ENCODE assay signal across 20 mouse cellular contexts in the genomic region with DNA sequence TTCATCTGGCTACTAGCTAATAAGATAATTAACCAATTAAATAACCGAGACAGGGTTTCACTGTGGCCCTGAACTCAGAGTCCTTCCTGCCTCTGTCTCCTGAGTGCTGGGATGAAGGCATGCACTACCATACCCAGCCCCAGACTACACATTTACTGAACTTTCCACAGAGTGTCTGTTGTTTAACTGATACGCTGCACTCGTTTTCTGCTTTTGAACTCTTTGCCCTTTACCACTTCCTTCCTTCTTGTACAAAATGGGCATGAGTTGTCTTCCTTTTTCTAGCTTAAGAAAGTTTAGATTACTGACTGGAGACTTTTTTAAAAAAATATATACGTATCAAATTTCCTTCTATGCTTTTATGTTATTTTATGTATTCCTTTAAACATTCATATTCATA.
DNase-seq lines count a peak whose midpoint lies in the region; ATAC-seq and TF ChIP-seq lines count a peak whose summit lies in the region.
"Had no signal": no experiment of that assay in that cellular context is flagged by ENCODE, and none has a peak within 500 bp of the region (broad histone marks: within the 10 kb centered on the region; RNA-seq: fewer than 3 reads in every experiment).

No protein-coding gene starts in this region.

- WGBS in hindbrain, postnatal 0 days: 87% methylated on average over 4 of the region's 4 CpGs
- 75% methylated on average over 4 of the region's 4 CpGs for WGBS in intestine, embryonic 16.5 days

- no peak overlapping the region for H3K9ac ChIP-seq in hindbrain, postnatal 0 days (replicated peaks; ENCODE audit: low read length)
- no peak overlapping the region for H3K9ac ChIP-seq in intestine, embryonic 16.5 days (ENCODE audit: low read depth, low read length)
- H3K9ac ChIP-seq: embryonic facial prominence, embryonic 15.5 days; limb, embryonic 12.5 days; liver, embryonic 13.5 days; lung, embryonic 15.5 days had no signal

- H3K36me3 ChIP-seq in hindbrain, postnatal 0 days (ENCODE audit: insufficient read depth, low read length): 0 out of 2 replicates have a peak, but pooled peaks cover 4% of the 10 kb centered on the region
- H3K36me3 ChIP-seq in intestine, embryonic 16.5 days (ENCODE audit: control insufficient read depth, insufficient read depth, low read length): 0 out of 2 replicates have a peak, but pooled peaks cover 5% of the 10 kb centered on the region
- H3K36me3 ChIP-seq: forebrain, embryonic 10.5 days; limb, embryonic 12.5 days; lung, embryonic 15.5 days had no signal

- no peak for TF ChIP-seq CTCF in hindbrain, postnatal 0 days (IDR thresholded peaks at IDR 0.05; ENCODE audit: low read depth)

- no peaks in the 10 kb centered on the region for H3K4me1 ChIP-seq in hindbrain, postnatal 0 days (ENCODE audit: insufficient read depth, low read length)
- H3K4me1 ChIP-seq in intestine, embryonic 16.5 days (ENCODE audit: control insufficient read depth, insufficient read depth, low read length): no peaks in the 10 kb centered on the region
- H3K4me1 ChIP-seq: forebrain, embryonic 10.5 days had no signal

- no peak overlapping the region for H3K4me3 ChIP-seq in hindbrain, postnatal 0 days (ENCODE audit: low read length)
- H3K4me3 ChIP-seq in intestine, embryonic 16.5 days (ENCODE audit: low read length): no peak overlapping the region
- H3K4me3 ChIP-seq: embryonic facial prominence, embryonic 15.5 days; forebrain, embryonic 10.5 days; heart, embryonic 10.5 days; limb, embryonic 12.5 days; liver, embryonic 13.5 days; lung, embryonic 15.5 days had no signal

- H3K4me2 ChIP-seq in hindbrain, postnatal 0 days (ENCODE audit: low read depth, low read length): no peak overlapping the region
- H3K4me2 ChIP-seq in intestine, embryonic 16.5 days (ENCODE audit: low read depth, low read length): no peak overlapping the region
- H3K4me2 ChIP-seq: embryonic facial prominence, embryonic 15.5 days; limb, embryonic 12.5 days; liver, embryonic 13.5 days; lung, embryonic 15.5 days had no signal

- no peaks in the 10 kb centered on the region for H3K27me3 ChIP-seq in hindbrain, postnatal 0 days (ENCODE audit: insufficient read depth, low read length)
- no peaks in the 10 kb centered on the region for H3K27me3 ChIP-seq in intestine, embryonic 16.5 days (replicated peaks; ENCODE audit: control insufficient read depth, insufficient read depth, low read length)
- H3K27me3 ChIP-seq: embryonic facial prominence, embryonic 15.5 days; limb, embryonic 12.5 days; liver, embryonic 13.5 days; lung, embryonic 15.5 days had no signal

- H3K9me3 ChIP-seq in hindbrain, postnatal 0 days (ENCODE audit: low read length): no peaks in the 10 kb centered on the region
- no peaks in the 10 kb centered on the region for H3K9me3 ChIP-seq in intestine, embryonic 16.5 days (ENCODE audit: control insufficient read depth, low read length)
- H3K9me3 ChIP-seq: embryonic facial prominence, embryonic 15.5 days; forebrain, embryonic 10.5 days; heart, embryonic 10.5 days; limb, embryonic 12.5 days; liver, embryonic 13.5 days; lung, embryonic 15.5 days had no signal

- DNase-seq in MEL-GATA-1-ER (ENCODE audit: extremely low read depth, low read depth): peak; percentile 63
- DNase-seq in thymus, postnatal 0 days (ENCODE audit: low spot score): peak; percentile 72
- no peak for DNase-seq in hindbrain, postnatal 0 days (ENCODE audit: low spot score)
- DNase-seq in layer of hippocampus, postnatal 36 days: no peak
- no peak for DNase-seq in cerebellum, postnatal 10 days
- DNase-seq: adrenal gland, adult 2 months; cerebellum, adult 11-12 months; heart, postnatal 36 days; kidney, adult 8-10 months; layer of hippocampus, adult 9-11 months; liver, embryonic 13.5 days had no signal

- ATAC-seq in CD4-positive, CD25-positive, alpha-beta regulatory T cell, adult 4 months: peak; percentile 89
- peak; percentile 82 for ATAC-seq in inflammation-experienced regulatory T-cells, adult 6 months
- no peak for ATAC-seq in hindbrain, postnatal 0 days
- ATAC-seq in intestine, embryonic 16.5 days: no peak
- ATAC-seq: hindbrain, embryonic 16.5 days had no signal

- H3K27ac ChIP-seq in hindbrain, postnatal 0 days: no peak overlapping the region
- no peak overlapping the region for H3K27ac ChIP-seq in intestine, embryonic 16.5 days (ENCODE audit: low read length)
- H3K27ac ChIP-seq: embryonic facial prominence, embryonic 15.5 days; forebrain, embryonic 10.5 days; heart, embryonic 10.5 days; limb, embryonic 12.5 days; liver, embryonic 13.5 days had no signal

Comparison
In these comparisons a context has a peak if more than half of its experiments do, and no peak if none do; other contexts are left out.
1. ATAC-seq: peak in CD4-positive, CD25-positive, alpha-beta regulatory T cell, adult 4 months (single experiment) and inflammation-experienced regulatory T-cells, adult 6 months (single experiment); none in hindbrain, postnatal 0 days (single experiment) and intestine, embryonic 16.5 days (single experiment).
2. DNase-seq: peak in MEL-GATA-1-ER (single experiment) and thymus, postnatal 0 days (single experiment); none in hindbrain, postnatal 0 days (single experiment), layer of hippocampus, postnatal 36 days (0 of 2) and cerebellum, postnatal 10 days (0 of 2).